Mouse (Mus musculus): ENCODE data around the gene Rbfox1.

DNA sequence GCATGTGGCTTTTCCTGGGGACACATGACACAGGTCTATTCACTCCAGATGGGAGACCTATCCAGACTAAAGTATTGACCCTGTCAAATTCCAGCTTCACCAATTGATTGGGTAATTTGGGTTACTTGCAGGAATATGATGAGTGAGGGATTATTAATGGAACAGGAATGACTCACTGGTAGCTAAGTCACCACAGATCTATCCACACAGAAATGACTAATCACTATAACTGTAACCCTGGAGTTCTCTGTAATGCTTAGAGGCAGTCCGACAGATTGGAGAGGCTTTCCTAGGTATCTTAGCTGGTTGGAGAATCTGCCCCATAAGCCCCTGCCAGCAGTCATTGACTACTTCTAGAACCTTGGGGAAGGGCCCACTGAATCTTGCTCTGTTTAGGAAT, 827.2 kb downstream of the Rbfox1 start:
- no peak for TF ChIP-seq CTCF (IDR thresholded peaks at IDR 0.05; ENCODE audit: low read depth, low read length)
- no peak for TF ChIP-seq POLR2A (IDR thresholded peaks at IDR 0.05; ENCODE audit: extremely low read depth, insufficient read depth, low read length)
